Mouse (Mus musculus) limb, embryonic 13.5 days (tissue): ENCODE data around the gene Taf1c. TPM values are rescaled to one million over a fixed set of nuclear protein-coding genes. Genes with fewer than 3 reads are reported as not detected.
A peak's percentile ranks its signal among the peaks of the same experiment; 100 is the strongest.

Experiments used
- ATAC-seq: fragments of 200-750 bp; cut with Nextera tagmentation; 2 replicates; pipeline ENCODE4 v1.8.0; 2017; ENCODE audit warnings: low read depth, moderate number of reproducible peaks, moderate TSS enrichment; ENCODE audit not compliant: low FRiP score
- H3K27ac ChIP-seq: fragments of 300-500 bp; sonication (generic); 2 replicates; pipeline ENCODE4 v1.5.1; 2015; ENCODE audit warnings: inconsistent platforms, mild to moderate bottlenecking, moderate library complexity
- H3K27me3 ChIP-seq: fragments of 300-500 bp; sonication (generic); 2 replicates; pipeline ENCODE4 v1.6.1; 2015; ENCODE audit warnings: mild to moderate bottlenecking, inconsistent platforms
- H3K36me3 ChIP-seq: fragments of 300-500 bp; sonication (generic); 2 replicates; pipeline ENCODE4 v1.6.1; 2015; ENCODE audit warnings: inconsistent platforms, mild to moderate bottlenecking, moderate library complexity
- H3K4me1 ChIP-seq: fragments of 300-500 bp; sonication (generic); 2 replicates; pipeline ENCODE4 v1.6.1; 2015; ENCODE audit warnings: inconsistent platforms
- H3K4me2 ChIP-seq: fragments of 300-500 bp; sonication (generic); replicated peaks from 2 replicates; pipeline ENCODE4 v1.6.1; 2015; ENCODE audit warnings: inconsistent platforms, mild to moderate bottlenecking, moderate library complexity
- H3K4me3 ChIP-seq: fragments of 300-500 bp; sonication (generic); 2 replicates; pipeline ENCODE4 v1.5.1; 2015; ENCODE audit warnings: moderate library complexity, mild to moderate bottlenecking, inconsistent platforms
- H3K9ac ChIP-seq: fragments of 300-500 bp; sonication (generic); 2 replicates; pipeline ENCODE4 v1.6.1; 2015; ENCODE audit warnings: mild to moderate bottlenecking, inconsistent platforms
- H3K9me3 ChIP-seq: fragments of 300-500 bp; sonication (generic); 2 replicates; pipeline ENCODE4 v1.6.1; 2016; ENCODE audit warnings: inconsistent platforms
- WGBS: fragments of 180-500 bp; shearing (Covaris S2); methylation state at CpG from one replicate; pipeline ENCODE4 v1.1.7; 2015; 5-methylcytosine and 5-hydroxymethylcytosine counted together
- polyA plus RNA-seq: library from polyadenylated mRNA; unstranded; fragments of >200 nt; fragmentation: Nextera tagmentation; extraction: Ambion mirVana; gene quantifications from 2 replicates; pipeline ENCODE4 v1.2.1, GENCODE M21; 2015

Taf1c gene
- polyA plus RNA-seq, 1 experiment from 2014 or later, result 13.8 TPM

DNA sequence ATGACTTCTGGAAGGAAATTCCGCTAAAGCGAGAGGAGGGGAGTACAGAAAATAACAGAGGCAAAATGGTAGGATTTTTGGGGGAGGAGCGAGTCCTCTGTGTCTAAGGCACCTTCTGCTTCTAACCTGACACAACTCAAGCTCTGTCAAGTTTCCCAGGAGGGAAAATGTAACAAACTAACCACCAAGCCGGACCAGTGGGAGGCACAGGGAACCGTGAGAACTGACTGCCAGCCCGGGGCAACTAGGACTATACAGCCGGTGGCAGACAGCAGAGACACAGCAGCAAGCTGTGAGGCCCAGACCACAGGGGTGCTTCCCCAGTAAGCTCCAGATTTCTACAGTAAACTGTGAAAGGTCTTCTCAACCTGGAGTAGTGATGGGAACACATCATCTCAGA, 36.1 kb downstream of the Taf1c start:
- Histone ChIP-seq H3K9ac (no peak overlapping the region), H3K9me3 (no peaks in the 10 kb centered on the region), H3K4me2 (no peak overlapping the region), H3K4me1 (peaks cover 3% of the 10 kb centered on the region), H3K36me3 (peaks cover 31% of the 10 kb centered on the region), H3K27ac (no peak overlapping the region), H3K4me3 (no peak overlapping the region), H3K27me3 (peaks cover 13% of the 10 kb centered on the region)
- no peak for ATAC-seq
- 58% methylated on average over 7 of the region's 7 CpGs for WGBS

DNA sequence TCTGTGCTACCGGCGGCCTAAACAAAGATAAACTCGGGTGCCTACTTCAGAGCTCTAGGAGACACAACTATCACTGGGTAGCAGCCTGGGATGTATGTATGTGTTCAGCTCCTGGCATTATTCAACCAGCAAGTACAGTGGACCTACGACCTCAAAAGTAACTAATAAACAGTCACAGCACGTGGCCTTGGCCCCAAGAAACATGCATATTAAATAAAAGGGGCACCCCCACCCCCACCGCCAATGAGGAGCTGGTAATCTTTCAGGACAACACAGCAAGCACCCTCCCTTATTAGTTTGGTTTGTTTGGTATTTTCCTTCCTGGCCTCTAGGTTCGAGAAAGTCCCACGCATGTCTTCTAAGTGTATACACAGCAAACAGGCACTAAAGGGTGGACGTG, 36.8 kb downstream of the Taf1c start:
- ATAC-seq, result no peak
- WGBS, result 82% methylated on average over 9 of the region's 9 CpGs
- Histone ChIP-seq H3K4me3 (no peak overlapping the region), H3K9me3 (no peaks in the 10 kb centered on the region), H3K9ac (no peak overlapping the region), H3K27ac (no peak overlapping the region), H3K4me2 (no peak overlapping the region), H3K4me1 (no peaks in the 10 kb centered on the region), H3K36me3 (peaks cover 38% of the 10 kb centered on the region), H3K27me3 (peaks cover 6% of the 10 kb centered on the region)

DNA sequence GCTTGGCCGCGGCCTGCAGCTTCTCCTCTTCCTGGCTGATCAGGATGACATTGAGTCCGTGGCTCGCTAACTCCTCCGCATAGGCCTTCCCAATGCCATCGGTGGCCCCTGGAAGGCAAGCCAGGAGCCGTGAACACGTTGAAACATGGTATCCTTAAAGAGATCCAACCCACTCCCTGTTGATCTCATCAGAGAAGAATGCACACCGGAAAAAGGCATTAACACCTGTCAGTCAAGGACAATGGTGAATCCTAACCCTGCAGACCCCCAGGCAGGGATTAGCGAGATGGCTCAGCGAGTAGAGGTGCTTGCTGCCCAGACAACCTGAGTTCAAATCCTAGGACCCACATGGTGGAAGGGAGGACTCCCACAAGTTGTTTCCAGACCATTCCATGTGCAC, 38.7 kb downstream of the Taf1c start:
- H3K27ac ChIP-seq, result no peak overlapping the region
- no peak overlapping the region for H3K4me3 ChIP-seq
- 82% methylated on average over 11 of the region's 11 CpGs for WGBS
- no peaks in the 10 kb centered on the region for H3K4me1 ChIP-seq
- no peak overlapping the region for H3K4me2 ChIP-seq
- H3K9me3 ChIP-seq, result no peaks in the 10 kb centered on the region
- H3K9ac ChIP-seq, result no peak overlapping the region; the same call in 1 of the 2 replicates
- no peaks in the 10 kb centered on the region for H3K27me3 ChIP-seq
- no peak for ATAC-seq
- peaks cover 54% of the 10 kb centered on the region for H3K36me3 ChIP-seq

DNA sequence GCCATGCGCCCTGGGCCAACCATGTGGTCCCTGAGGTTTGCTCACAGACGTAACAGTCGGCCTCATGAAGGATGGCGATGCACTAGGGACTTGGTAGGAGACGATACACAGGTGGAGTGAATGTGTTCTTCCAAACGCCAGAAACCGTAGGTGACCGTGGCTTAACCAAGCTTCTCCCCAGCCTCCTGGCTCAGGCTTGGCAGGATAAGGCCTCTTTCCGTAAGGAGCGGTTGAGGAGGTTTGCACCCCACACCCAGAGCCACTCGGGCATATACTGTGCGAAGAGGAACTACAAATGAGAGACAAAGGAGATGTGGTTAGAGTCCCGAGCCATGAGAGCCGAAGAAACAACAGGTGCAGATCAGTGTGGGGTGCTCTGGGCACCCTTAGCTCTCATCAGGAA, 41.2 kb downstream of the Taf1c start:
- Histone ChIP-seq H3K27ac (no peak overlapping the region), H3K4me1 (peaks cover 13% of the 10 kb centered on the region), H3K9ac (no peak overlapping the region), H3K4me3 (no peak overlapping the region), H3K4me2 (no peak overlapping the region), H3K27me3 (no peaks in the 10 kb centered on the region), H3K9me3 (no peaks in the 10 kb centered on the region), H3K36me3 (peaks cover 54% of the 10 kb centered on the region)
- 92% methylated on average over 14 of the region's 14 CpGs for WGBS
- ATAC-seq, result no peak

DNA sequence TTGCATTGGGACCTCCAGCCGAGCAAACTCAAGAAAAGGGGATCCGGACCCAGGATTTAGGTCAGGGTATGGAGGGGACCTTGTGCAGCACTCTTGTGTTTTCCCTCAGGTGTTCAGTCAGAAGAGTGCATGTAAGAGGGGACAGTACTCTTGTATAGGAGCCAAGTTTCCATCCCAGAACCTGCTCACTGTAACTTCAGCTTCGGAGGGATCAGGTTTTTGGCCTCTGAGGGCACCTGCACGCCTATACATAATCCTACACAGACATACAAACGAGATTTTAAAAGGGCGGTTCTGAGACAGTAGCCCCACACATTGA, 45.7 kb downstream of the Taf1c start:
- H3K36me3 ChIP-seq, result peaks cover 31% of the 10 kb centered on the region
- no peak overlapping the region for H3K27ac ChIP-seq
- 81% methylated on average over 6 of the region's 6 CpGs for WGBS
- H3K4me2 ChIP-seq, result peak overlapping the region; percentile 67
- peaks cover 44% of the 10 kb centered on the region for H3K4me1 ChIP-seq
- ATAC-seq, result no peak
- no peaks in the 10 kb centered on the region for H3K27me3 ChIP-seq
- peak overlapping the region; percentile 75; the same call in 1 of the 2 replicates for H3K4me3 ChIP-seq
- H3K9ac ChIP-seq, result peak overlapping the region; percentile 55
- no peaks in the 10 kb centered on the region for H3K9me3 ChIP-seq

DNA sequence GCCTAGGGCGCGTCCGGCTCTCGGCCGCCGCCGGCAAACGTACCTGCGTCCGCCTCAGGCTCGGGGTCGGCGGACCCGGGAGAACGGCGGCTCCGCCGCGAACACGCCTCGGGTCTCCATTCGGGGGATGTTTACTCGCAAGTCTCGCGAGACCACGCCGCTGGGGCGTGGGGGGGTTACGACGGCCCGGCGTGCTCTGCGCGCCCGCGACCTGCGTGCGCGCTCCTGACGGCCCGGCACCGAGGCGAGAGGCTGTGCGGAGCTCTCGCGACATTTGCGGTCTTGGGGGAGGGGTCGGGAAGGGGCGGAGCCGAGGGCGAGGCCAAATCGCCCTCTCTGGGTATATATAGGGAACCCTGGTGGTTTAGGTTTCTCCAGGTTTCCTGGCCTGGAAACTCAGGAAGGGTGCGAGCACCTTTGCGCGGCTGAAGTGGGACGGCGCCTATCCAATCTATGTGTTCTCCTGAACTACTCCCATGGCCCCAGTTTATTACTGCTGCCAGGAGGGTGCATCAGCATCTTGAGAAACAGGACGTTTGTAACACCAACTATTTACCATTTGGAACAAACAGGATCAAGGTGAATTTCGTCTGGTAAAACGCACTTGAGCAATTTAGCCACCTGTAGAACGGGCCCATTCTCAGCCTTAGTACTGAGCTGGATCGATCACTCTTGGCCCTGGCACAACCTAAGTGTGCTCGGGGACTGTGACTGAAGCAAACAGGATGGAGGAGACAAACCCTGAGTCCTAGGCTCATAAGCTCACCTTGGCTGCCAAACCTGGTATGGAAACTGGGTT, 46.2 kb downstream of the Taf1c start, which contains the start of gene Mbtps1:
TSS of gene Mbtps1 (minus strand) at position 133 of the 799 bp plus-strand sequence.
- H3K27ac ChIP-seq, result peak within 1 kb of the TSS; percentile 85
- H3K27me3 ChIP-seq, result no peaks in the 10 kb centered on the region
- peaks cover 49% of the 10 kb centered on the region for H3K4me1 ChIP-seq
- H3K4me3 ChIP-seq, result peak within 1 kb of the TSS; percentile 75
- ATAC-seq, result peak; percentile 97
- 7% methylated on average over 58 of the region's 63 CpGs for WGBS
- H3K4me2 ChIP-seq, result peak within 1 kb of the TSS; percentile 83
- peaks cover 26% of the 10 kb centered on the region for H3K36me3 ChIP-seq
- H3K9me3 ChIP-seq, result no peaks in the 10 kb centered on the region
- peak within 1 kb of the TSS; percentile 85 for H3K9ac ChIP-seq

DNA sequence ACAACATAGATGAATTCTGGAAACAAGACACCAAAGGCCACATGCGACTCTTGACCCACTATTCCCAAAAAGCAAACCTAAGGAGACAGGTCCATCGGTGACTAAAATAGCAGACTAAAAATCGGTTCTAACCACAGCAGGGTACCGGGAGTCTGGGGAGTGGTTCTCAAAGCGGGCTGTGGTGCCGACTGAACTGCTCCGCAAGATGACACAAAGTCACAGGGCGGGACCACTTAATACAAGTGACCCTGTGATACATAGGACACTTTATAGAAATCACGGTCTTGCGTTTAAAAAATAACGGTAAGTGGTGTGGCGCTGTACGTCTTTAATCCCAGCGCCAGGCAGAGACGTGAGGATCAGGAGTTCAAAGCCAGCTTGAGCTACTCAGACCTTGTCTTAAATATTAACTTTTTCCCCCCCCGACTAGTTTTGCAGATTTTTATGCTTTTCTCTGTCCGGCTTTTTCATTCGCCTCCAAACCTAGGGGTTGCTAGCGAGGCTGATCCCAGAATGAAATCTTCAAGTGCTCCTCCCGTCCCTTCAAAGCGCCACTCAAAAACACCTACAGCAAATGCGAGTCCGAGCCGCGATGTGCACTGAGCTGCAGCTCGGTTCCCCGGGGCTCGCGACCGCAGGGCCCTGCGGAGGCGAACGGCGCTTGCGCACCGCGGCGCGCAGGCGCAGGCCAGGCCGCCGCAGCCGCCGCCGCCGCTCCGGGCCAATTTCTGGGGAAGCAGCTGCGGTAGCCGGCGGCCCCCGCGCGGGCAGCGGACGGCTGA, 47.0 kb downstream of the Taf1c start:
- no peaks in the 10 kb centered on the region for H3K9me3 ChIP-seq
- H3K4me1 ChIP-seq, result peaks cover 52% of the 10 kb centered on the region
- no peaks in the 10 kb centered on the region for H3K27me3 ChIP-seq
- peak overlapping the region; percentile 75 for H3K4me3 ChIP-seq
- under 1% methylated on average over 53 of the region's 55 CpGs for WGBS
- H3K4me2 ChIP-seq, result peak overlapping the region; percentile 83
- H3K36me3 ChIP-seq, result peaks cover 18% of the 10 kb centered on the region
- H3K27ac ChIP-seq, result peak overlapping the region; percentile 85
- peak overlapping the region; percentile 85 for H3K9ac ChIP-seq
- ATAC-seq, result peak; percentile 92

DNA sequence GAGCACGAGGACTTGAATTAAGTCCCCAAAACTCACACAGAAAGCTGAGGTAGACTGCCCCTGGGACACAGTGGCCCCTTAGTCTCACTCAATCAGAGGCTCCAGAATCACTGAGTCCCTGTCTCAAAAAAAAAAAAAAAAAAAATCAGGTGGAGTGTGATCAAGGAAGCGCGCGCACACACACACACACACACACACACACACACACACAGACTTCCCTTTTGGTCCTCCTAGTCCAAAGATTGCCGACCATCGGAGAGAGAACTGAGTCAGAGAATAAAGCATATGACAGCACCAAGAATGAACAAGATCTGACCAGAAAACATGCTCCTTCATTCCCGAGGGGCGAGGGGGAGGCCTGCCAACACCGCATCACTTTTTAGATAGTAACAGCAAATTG, 47.9 kb downstream of the Taf1c start:
- peaks cover 10% of the 10 kb centered on the region for H3K36me3 ChIP-seq
- no peak for ATAC-seq
- peak overlapping the region; percentile 75 for H3K4me3 ChIP-seq
- no peaks in the 10 kb centered on the region for H3K9me3 ChIP-seq
- peak overlapping the region; percentile 83 for H3K4me2 ChIP-seq
- H3K9ac ChIP-seq, result peak overlapping the region; percentile 85
- no peak overlapping the region for H3K27ac ChIP-seq
- H3K27me3 ChIP-seq, result no peaks in the 10 kb centered on the region
- peaks cover 56% of the 10 kb centered on the region for H3K4me1 ChIP-seq
- whole genome bisulfite sequencing, result 80% methylated on average over 9 of the region's 9 CpGs

DNA sequence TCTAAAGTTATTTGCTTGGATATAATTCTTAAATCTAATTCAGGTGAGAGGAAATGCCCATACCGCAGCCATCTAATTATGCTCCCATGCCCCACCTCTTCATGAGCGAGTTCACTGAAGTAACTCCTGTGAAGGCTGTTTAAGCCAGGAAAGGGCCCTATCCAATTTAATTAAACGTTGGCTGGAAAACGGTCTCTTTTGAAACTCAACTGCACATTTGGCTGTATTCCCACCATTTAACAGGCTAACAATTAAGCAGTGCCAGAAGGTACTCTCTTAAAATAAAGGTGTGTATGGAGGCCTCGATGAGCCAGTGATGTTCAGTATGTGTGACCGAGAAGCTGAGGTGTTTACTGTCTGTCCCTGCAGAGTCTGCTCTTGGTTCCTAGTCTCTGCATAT, 49.2 kb downstream of the Taf1c start:
- H3K27me3 ChIP-seq, result no peaks in the 10 kb centered on the region
- peaks cover 4% of the 10 kb centered on the region; the same call in 1 of the 2 replicates for H3K36me3 ChIP-seq
- H3K27ac ChIP-seq, result no peak overlapping the region
- 0 out of 2 replicates have a peak overlapping the region, but pooled peaks have one; percentile 8 for H3K9ac ChIP-seq
- H3K4me3 ChIP-seq, result no peak overlapping the region
- peak overlapping the region; percentile 83; the same call in 1 of the 2 replicates for H3K4me2 ChIP-seq
- ATAC-seq, result no peak
- H3K9me3 ChIP-seq, result no peaks in the 10 kb centered on the region
- peaks cover 56% of the 10 kb centered on the region for H3K4me1 ChIP-seq
- WGBS, result 64% methylated on average over 6 of the region's 6 CpGs

DNA sequence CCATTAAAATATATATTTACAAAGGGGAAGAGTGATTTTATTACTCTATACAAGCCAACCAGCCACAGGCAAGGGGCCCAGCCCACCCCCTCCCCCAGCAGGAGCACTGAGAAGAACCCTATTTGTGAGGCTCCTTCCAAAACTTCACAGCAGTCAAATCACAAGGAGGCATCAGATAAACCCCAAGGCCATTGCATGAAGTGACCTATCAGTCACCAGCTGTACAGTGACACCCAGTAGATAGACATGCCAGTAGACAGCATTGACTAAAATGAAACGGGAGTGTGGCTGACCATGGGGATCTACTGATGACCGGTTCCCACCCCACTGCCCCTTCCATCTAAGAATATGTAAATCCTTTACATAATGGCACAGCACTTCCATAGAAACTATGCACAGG, 52.1 kb downstream of the Taf1c start:
- Histone ChIP-seq H3K4me2 (no peak overlapping the region), H3K4me1 (peaks cover 45% of the 10 kb centered on the region), H3K27me3 (no peaks in the 10 kb centered on the region), H3K9ac (no peak overlapping the region), H3K9me3 (no peaks in the 10 kb centered on the region), H3K36me3 (peaks cover 4% of the 10 kb centered on the region; the same call in 1 of the 2 replicates), H3K27ac (no peak overlapping the region), H3K4me3 (no peak overlapping the region)
- no peak for ATAC-seq
- WGBS, result 85% methylated on average over 2 of the region's 2 CpGs

DNA sequence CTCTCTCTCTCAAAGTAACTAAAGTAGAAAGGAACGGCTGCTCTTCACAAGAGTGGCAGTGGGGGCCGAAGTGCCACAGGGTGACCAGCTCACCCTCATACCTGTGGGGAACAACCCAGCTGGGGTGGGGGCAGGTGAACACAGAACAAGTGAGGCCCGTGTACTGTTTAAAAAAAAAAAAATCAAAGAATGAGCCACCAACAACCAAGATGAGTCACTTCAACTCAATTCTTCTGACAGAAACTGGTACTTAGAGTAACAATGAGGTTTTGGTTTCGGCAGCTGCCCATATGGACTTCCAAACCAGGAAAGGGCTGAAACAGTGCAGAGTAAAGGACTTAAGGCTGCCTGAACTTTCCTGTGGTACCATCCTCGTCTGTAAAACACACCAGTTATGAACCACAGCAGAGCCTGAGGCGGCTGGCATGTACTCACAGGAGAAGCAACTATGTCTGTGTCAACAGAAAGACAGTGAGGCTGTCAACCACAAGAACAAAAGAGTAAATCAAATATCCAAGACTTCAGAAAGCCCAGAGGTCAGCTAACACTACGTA, 56.4 kb downstream of the Taf1c start:
- Histone ChIP-seq H3K4me2 (no peak overlapping the region), H3K9me3 (no peaks in the 10 kb centered on the region), H3K9ac (no peak overlapping the region), H3K4me1 (peaks cover 13% of the 10 kb centered on the region), H3K27me3 (no peaks in the 10 kb centered on the region), H3K36me3 (peaks cover 42% of the 10 kb centered on the region), H3K27ac (no peak overlapping the region), H3K4me3 (no peak overlapping the region)
- no peak for ATAC-seq
- WGBS, result 82% methylated on average over 7 of the region's 7 CpGs
